Comparison of ENCODE assay signal across 18 mouse cellular contexts in genomic region chr5:118944256-118944655, GRCm38 (mm10).
DNase-seq lines count a peak whose midpoint lies in the region; ATAC-seq and TF ChIP-seq lines count a peak whose summit lies in the region.
"Had no signal": no experiment of that assay in that cellular context is flagged by ENCODE, and none has a peak within 500 bp of the region (broad histone marks: within the 10 kb centered on the region; RNA-seq: fewer than 3 reads in every experiment).

No protein-coding gene starts in this region.

- H3K9me3 ChIP-seq in midbrain, embryonic 11.5 days (ENCODE audit: control insufficient read depth, low read length) = no peaks in the 10 kb centered on the region
- H3K9me3 ChIP-seq in midbrain, embryonic 15.5 days = no peaks in the 10 kb centered on the region
- H3K9me3 ChIP-seq in limb, embryonic 15.5 days = no peaks in the 10 kb centered on the region
- no peaks in the 10 kb centered on the region for H3K9me3 ChIP-seq in intestine, postnatal 0 days (ENCODE audit: control insufficient read depth)
- H3K9me3 ChIP-seq: heart, embryonic 13.5 days had no signal

- no peak overlapping the region for H3K4me3 ChIP-seq in midbrain, embryonic 11.5 days (ENCODE audit: low read depth, low read length)
- no peak overlapping the region for H3K4me3 ChIP-seq in midbrain, embryonic 15.5 days
- no peak overlapping the region for H3K4me3 ChIP-seq in limb, embryonic 15.5 days
- no peak overlapping the region for H3K4me3 ChIP-seq in intestine, postnatal 0 days (ENCODE audit: low read depth, low read length)
- H3K4me3 ChIP-seq: heart, embryonic 13.5 days had no signal

- H3K4me2 ChIP-seq in midbrain, embryonic 11.5 days = no peak overlapping the region
- H3K4me2 ChIP-seq in midbrain, embryonic 15.5 days = no peak overlapping the region
- H3K4me2 ChIP-seq in limb, embryonic 15.5 days = no peak overlapping the region
- H3K4me2 ChIP-seq in intestine, postnatal 0 days (replicated peaks; ENCODE audit: low read depth) = no peak overlapping the region
- H3K4me2 ChIP-seq: heart, embryonic 13.5 days had no signal

- H3K27me3 ChIP-seq in midbrain, embryonic 11.5 days (ENCODE audit: control insufficient read depth, insufficient read depth, low read length) = peaks cover 10% of the 10 kb centered on the region
- H3K27me3 ChIP-seq in midbrain, embryonic 15.5 days (replicated peaks) = peaks cover 4% of the 10 kb centered on the region
- H3K27me3 ChIP-seq in limb, embryonic 15.5 days = peaks cover 9% of the 10 kb centered on the region; the same call in 1 of the 2 replicates
- H3K27me3 ChIP-seq in intestine, postnatal 0 days (replicated peaks; ENCODE audit: control insufficient read depth, insufficient read depth, low read length) = no peaks in the 10 kb centered on the region
- H3K27me3 ChIP-seq: CH12.LX had no signal

- 8% methylated on average over 7 of the region's 7 CpGs for WGBS in midbrain, embryonic 11.5 days
- WGBS in midbrain, embryonic 15.5 days = 8% methylated on average over 7 of the region's 7 CpGs
- WGBS in limb, embryonic 15.5 days = 22% methylated on average over 7 of the region's 7 CpGs
- WGBS in intestine, postnatal 0 days = 69% methylated on average over 7 of the region's 7 CpGs

- no peak for TF ChIP-seq CTCF in intestine, postnatal 0 days (IDR thresholded peaks at IDR 0.05; ENCODE audit: low read depth)

- H3K9ac ChIP-seq in midbrain, embryonic 11.5 days (ENCODE audit: low read length) = no peak overlapping the region
- no peak overlapping the region for H3K9ac ChIP-seq in midbrain, embryonic 15.5 days
- H3K9ac ChIP-seq in limb, embryonic 15.5 days = no peak overlapping the region
- H3K9ac ChIP-seq in intestine, postnatal 0 days (ENCODE audit: low read depth, low read length) = no peak overlapping the region
- H3K9ac ChIP-seq: heart, embryonic 13.5 days; liver, postnatal 0 days had no signal

- no peak for ATAC-seq in midbrain, embryonic 11.5 days (ENCODE audit: low FRiP score)
- ATAC-seq in midbrain, embryonic 15.5 days (replicated peaks) = no peak
- ATAC-seq in limb, embryonic 15.5 days (ENCODE audit: insufficient number of reproducible peaks, low FRiP score, low TSS enrichment, low read depth) = 0 out of 2 replicates have a peak, but pooled peaks have one; percentile 32
- ATAC-seq in intestine, postnatal 0 days = no peak
- ATAC-seq: liver, postnatal 0 days had no signal

- H3K36me3 ChIP-seq in midbrain, embryonic 11.5 days (ENCODE audit: control insufficient read depth, insufficient read depth, low read length) = no peaks in the 10 kb centered on the region
- no peaks in the 10 kb centered on the region for H3K36me3 ChIP-seq in midbrain, embryonic 15.5 days (replicated peaks)
- H3K36me3 ChIP-seq in limb, embryonic 15.5 days = no peaks in the 10 kb centered on the region
- H3K36me3 ChIP-seq in intestine, postnatal 0 days (ENCODE audit: control insufficient read depth, insufficient read depth) = no peaks in the 10 kb centered on the region
- H3K36me3 ChIP-seq: heart, embryonic 13.5 days had no signal

- peaks cover 15% of the 10 kb centered on the region for H3K4me1 ChIP-seq in midbrain, embryonic 11.5 days (ENCODE audit: control insufficient read depth, insufficient read depth, low read length)
- H3K4me1 ChIP-seq in midbrain, embryonic 15.5 days = peaks cover 23% of the 10 kb centered on the region
- H3K4me1 ChIP-seq in limb, embryonic 15.5 days = peaks cover 23% of the 10 kb centered on the region
- H3K4me1 ChIP-seq in intestine, postnatal 0 days (replicated peaks; ENCODE audit: control insufficient read depth, insufficient read depth, low read length) = no peaks in the 10 kb centered on the region

- DNase-seq in cerebellum, postnatal 14 days = peak; percentile 36 to 52
- DNase-seq in cerebellum, adult 9-10 months = no peak
- peak; percentile 89 for DNase-seq in midbrain, embryonic 11.5 days (ENCODE audit: low spot score, missing footprints)
- peak; percentile 79 for DNase-seq in forelimb bud, embryonic 11.5 days (ENCODE audit: low read depth, low spot score)
- no peak for DNase-seq in gastrocnemius, postnatal 10 days
- DNase-seq: adrenal gland, adult 8-10 months; cerebellum, adult 11 months; gastrocnemius, postnatal 36 days; heart, postnatal 4 days; kidney, postnatal 4 days; liver, postnatal 0 days; lung, postnatal 14 days; thymus, adult 2 months had no signal

- H3K27ac ChIP-seq in midbrain, embryonic 11.5 days (ENCODE audit: low read depth, low read length) = no peak overlapping the region
- H3K27ac ChIP-seq in midbrain, embryonic 15.5 days = no peak overlapping the region
- H3K27ac ChIP-seq in limb, embryonic 15.5 days = no peak overlapping the region
- no peak overlapping the region for H3K27ac ChIP-seq in intestine, postnatal 0 days (ENCODE audit: low read depth, low read length)
- H3K27ac ChIP-seq: heart, embryonic 13.5 days had no signal

Comparison
In these comparisons a context has a peak if more than half of its experiments do, and no peak if none do; other contexts are left out.
1. DNase-seq: peak in cerebellum, postnatal 14 days (2 of 2), midbrain, embryonic 11.5 days (single experiment) and forelimb bud, embryonic 11.5 days (single experiment); none in cerebellum, adult 9-10 months (single experiment) and gastrocnemius, postnatal 10 days (single experiment).